Mouse (Mus musculus): ENCODE measurements around the gene Med18. TPM values are rescaled to one million over a fixed set of nuclear protein-coding genes. Genes with fewer than 3 reads are reported as not detected.

Med18 gene
- total and polyA plus RNA-seq, 3 experiments: 13.4 to 32.9 TPM; not detected in 1

- Histone ChIP-seq H3K27me3 (ENCODE audit: control insufficient read depth in 1 of 2, insufficient read depth in 2 of 2, low read length in 2 of 2) (no peaks in the 10 kb centered on the region), H3K9ac (ENCODE audit: control insufficient read depth, low read depth, low read length, poor library complexity, severe bottlenecking) (peak overlapping the region; percentile 99), H3K36me3 (ENCODE audit: control insufficient read depth in 1 of 2, insufficient read depth in 2 of 2, low read length in 2 of 2) (peaks cover 0 to 14% of the 10 kb centered on the region in 2 experiments; a peak in 2 of 4 replicates), H3K27ac (ENCODE audit: control insufficient read depth, low read depth, low read length) (peak overlapping the region; percentile 89), H3K9me3 (replicated peaks; ENCODE audit: insufficient read depth, low read length) (no peaks in the 10 kb centered on the region), H3K79me2 (ENCODE audit: control insufficient read depth, insufficient read depth, low read length, poor library complexity) (peaks cover 28% of the 10 kb centered on the region), H3K4me1 (ENCODE audit: control insufficient read depth in 1 of 2, insufficient read depth in 2 of 2, low read length in 2 of 2) (peaks cover 10 to 12% of the 10 kb centered on the region in 2 experiments), H3K4me3 (ENCODE audit: control insufficient read depth in 1 of 2, insufficient read depth in 1 of 2, low read depth in 2 of 2, low read length in 2 of 2) (peak overlapping the region; percentile 78 to 99)
- no peak for TF ChIP-seq MEF2A (IDR thresholded peaks at IDR 0.05; ENCODE audit: extremely low read depth, insufficient replicate concordance, low read depth, low read length, poor library complexity, severe bottlenecking)
- no peak for TF ChIP-seq EP300 (IDR thresholded peaks at IDR 0.05; ENCODE audit: low read depth in 1 of 2, low read length in 2 of 2)
- 0 out of 2 replicates have a peak, but pooled peaks have one; percentile 18 for TF ChIP-seq RCOR1 (IDR thresholded peaks at IDR 0.05; ENCODE audit: low read depth, low read length)
- no peak for TF ChIP-seq E2F4 (IDR thresholded peaks at IDR 0.05; ENCODE audit: borderline replicate concordance, low read depth, low read length)
- no peak for TF ChIP-seq POLR2A (IDR thresholded peaks at IDR 0.05; ENCODE audit: control insufficient read depth in 1 of 2, insufficient read depth in 1 of 2, low read depth in 1 of 2, low read length in 2 of 2, poor library complexity in 1 of 2)
- no peak for DNase-seq (ENCODE audit: low read depth, low spot score)
Observed at GRCm38 (mm10) chr4:132421556-132421922, 42.2 kb downstream of the Med18 start.

GRCm38 (mm10) chr4:132420471-132420870 lies 43.2 kb downstream of the Med18 start:
- Histone ChIP-seq H3K9ac (ENCODE audit: control insufficient read depth, low read depth, low read length, poor library complexity, severe bottlenecking) (peak overlapping the region; percentile 99), H3K4me3 (ENCODE audit: control insufficient read depth in 1 of 2, insufficient read depth in 1 of 2, low read depth in 2 of 2, low read length in 2 of 2) (no peak overlapping the region)

GRCm38 (mm10) chr4:132415966-132416365 lies 47.8 kb downstream of the Med18 start:
- Histone ChIP-seq H3K9me3 (replicated peaks; ENCODE audit: insufficient read depth, low read length) (no peaks in the 10 kb centered on the region), H3K4me1 (ENCODE audit: control insufficient read depth in 1 of 2, insufficient read depth in 2 of 2, low read length in 2 of 2) (peaks cover 5 to 7% of the 10 kb centered on the region in 2 experiments), H3K4me3 (ENCODE audit: control insufficient read depth in 1 of 2, insufficient read depth in 1 of 2, low read depth in 2 of 2, low read length in 2 of 2) (no peak overlapping the region), H3K79me2 (ENCODE audit: control insufficient read depth, insufficient read depth, low read length, poor library complexity) (peaks cover 18% of the 10 kb centered on the region), H3K36me3 (ENCODE audit: control insufficient read depth in 1 of 2, insufficient read depth in 2 of 2, low read length in 2 of 2) (peaks cover 0 to 8% of the 10 kb centered on the region in 2 experiments; a peak in 2 of 4 replicates), H3K27me3 (ENCODE audit: control insufficient read depth in 1 of 2, insufficient read depth in 2 of 2, low read length in 2 of 2) (no peaks in the 10 kb centered on the region), H3K27ac (ENCODE audit: control insufficient read depth, low read depth, low read length) (no peak overlapping the region), H3K9ac (ENCODE audit: control insufficient read depth, low read depth, low read length, poor library complexity, severe bottlenecking) (no peak overlapping the region)
- no peak for DNase-seq (ENCODE audit: low read depth, low spot score)
- no peak for TF ChIP-seq MAX (IDR thresholded peaks at IDR 0.05; ENCODE audit: low read length)
- TF ChIP-seq USF2 (IDR thresholded peaks at IDR 0.05; ENCODE audit: borderline replicate concordance in 1 of 2, insufficient read depth in 1 of 2, low read depth in 1 of 2, low read length in 2 of 2): no peak
- no peak for TF ChIP-seq NRF1 (IDR thresholded peaks at IDR 0.05; ENCODE audit: insufficient read depth, low read depth, low read length, poor library complexity, severe bottlenecking)
- no peak for TF ChIP-seq TAL1 (IDR thresholded peaks at IDR 0.05; ENCODE audit: low read length)
- TF ChIP-seq MAFK (IDR thresholded peaks at IDR 0.05; ENCODE audit: borderline replicate concordance, low read depth, low read length): no peak
- no peak for TF ChIP-seq TCF12 (IDR thresholded peaks at IDR 0.05; ENCODE audit: low read depth, low read length)
- TF ChIP-seq EP300 (IDR thresholded peaks at IDR 0.05; ENCODE audit: low read depth in 1 of 2, low read length in 2 of 2): no peak
- no peak for TF ChIP-seq POLR2AphosphoS2 (IDR thresholded peaks at IDR 0.05; ENCODE audit: low read length)
- no peak for TF ChIP-seq MEF2A (IDR thresholded peaks at IDR 0.05; ENCODE audit: extremely low read depth, insufficient replicate concordance, low read depth, low read length, poor library complexity, severe bottlenecking)
- TF ChIP-seq GABPA (IDR thresholded peaks at IDR 0.05; ENCODE audit: low read depth, low read length): no peak
- TF ChIP-seq ELF1 (IDR thresholded peaks at IDR 0.05; ENCODE audit: low read depth, low read length): no peak
- TF ChIP-seq TBP (IDR thresholded peaks at IDR 0.05; ENCODE audit: low read depth, low read length): no peak
- TF ChIP-seq CHD2 (IDR thresholded peaks at IDR 0.05; ENCODE audit: low read length): no peak

More at GRCm38 (mm10) chr4:132420471-132420870, 43.2 kb downstream of the Med18 start:
- H3K36me3 ChIP-seq (ENCODE audit: control insufficient read depth in 1 of 2, insufficient read depth in 2 of 2, low read length in 2 of 2): peaks cover 0 to 5% of the 10 kb centered on the region in 2 experiments; a peak in 2 of 4 replicates
- TF ChIP-seq MEF2A (IDR thresholded peaks at IDR 0.05; ENCODE audit: extremely low read depth, insufficient replicate concordance, low read depth, low read length, poor library complexity, severe bottlenecking) (no peak), ZMIZ1 (IDR thresholded peaks at IDR 0.05; ENCODE audit: low read depth, low read length) (no peak), KAT2A (conservative IDR thresholded peaks at IDR 0.05; ENCODE audit: low read depth, low read length) (no peak), GATA1 (IDR thresholded peaks at IDR 0.05; ENCODE audit: low read depth, low read length) (no peak), MAX (IDR thresholded peaks at IDR 0.05; ENCODE audit: low read length) (no peak), HCFC1 (IDR thresholded peaks at IDR 0.05; ENCODE audit: low read depth, low read length) (no peak), POLR2AphosphoS2 (IDR thresholded peaks at IDR 0.05; ENCODE audit: low read length) (no peak), MYC (IDR thresholded peaks at IDR 0.05; ENCODE audit: low read depth, low read length) (no peak), ELF1 (IDR thresholded peaks at IDR 0.05; ENCODE audit: low read depth, low read length) (no peak), MYB (IDR thresholded peaks at IDR 0.05; ENCODE audit: low read depth, low read length) (no peak)
- DNase-seq (ENCODE audit: low read depth, low spot score): no peak
- H3K9me3 ChIP-seq (replicated peaks; ENCODE audit: insufficient read depth, low read length): no peaks in the 10 kb centered on the region
- no peaks in the 10 kb centered on the region for H3K27me3 ChIP-seq (ENCODE audit: control insufficient read depth in 1 of 2, insufficient read depth in 2 of 2, low read length in 2 of 2)
- no peak overlapping the region for H3K27ac ChIP-seq (ENCODE audit: control insufficient read depth, low read depth, low read length)
- peaks cover 3 to 7% of the 10 kb centered on the region in 2 experiments; a peak in 2 of 4 replicates for H3K4me1 ChIP-seq (ENCODE audit: control insufficient read depth in 1 of 2, insufficient read depth in 2 of 2, low read length in 2 of 2)
- peaks cover 29% of the 10 kb centered on the region for H3K79me2 ChIP-seq (ENCODE audit: control insufficient read depth, insufficient read depth, low read length, poor library complexity)
